Mouse (Mus musculus): ENCODE data around the gene Tmcc2.

Tmcc2 gene

DNA sequence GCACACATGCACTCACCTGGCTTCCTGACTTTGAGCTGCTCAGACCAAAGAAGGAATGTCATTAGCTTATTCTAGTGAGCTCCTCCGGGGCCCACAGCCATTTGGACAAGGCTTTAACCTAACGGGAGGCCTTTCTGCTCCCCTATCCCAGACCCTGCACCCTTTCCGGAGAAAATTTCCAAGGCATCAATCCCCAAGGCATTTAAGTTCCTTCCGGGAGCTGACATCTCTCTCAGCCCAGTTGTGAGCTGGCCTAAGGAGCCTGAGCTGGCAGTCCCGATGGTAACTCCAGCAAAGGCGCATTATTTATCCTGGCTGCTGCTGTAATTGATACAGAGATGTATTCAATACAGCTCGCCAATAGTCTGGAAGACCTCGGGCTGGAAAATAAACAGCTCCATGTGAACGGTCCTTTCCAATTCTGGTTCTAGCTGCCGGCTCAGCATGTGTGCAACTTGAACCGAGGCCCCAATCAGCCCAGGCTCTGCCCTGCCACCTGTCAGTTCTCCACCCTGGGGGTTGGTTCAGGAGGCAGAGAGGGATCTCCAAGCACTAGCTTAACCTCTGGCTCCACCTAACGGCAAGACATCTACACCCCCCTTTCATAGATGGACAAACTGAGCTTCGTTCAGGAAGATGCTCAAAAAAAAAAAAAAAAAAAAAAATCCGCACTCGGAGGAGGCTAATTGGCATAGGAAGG, 1.0 kb downstream of the Tmcc2 start:
- DNase-seq (ENCODE audit: low spot score) = no peak

DNA sequence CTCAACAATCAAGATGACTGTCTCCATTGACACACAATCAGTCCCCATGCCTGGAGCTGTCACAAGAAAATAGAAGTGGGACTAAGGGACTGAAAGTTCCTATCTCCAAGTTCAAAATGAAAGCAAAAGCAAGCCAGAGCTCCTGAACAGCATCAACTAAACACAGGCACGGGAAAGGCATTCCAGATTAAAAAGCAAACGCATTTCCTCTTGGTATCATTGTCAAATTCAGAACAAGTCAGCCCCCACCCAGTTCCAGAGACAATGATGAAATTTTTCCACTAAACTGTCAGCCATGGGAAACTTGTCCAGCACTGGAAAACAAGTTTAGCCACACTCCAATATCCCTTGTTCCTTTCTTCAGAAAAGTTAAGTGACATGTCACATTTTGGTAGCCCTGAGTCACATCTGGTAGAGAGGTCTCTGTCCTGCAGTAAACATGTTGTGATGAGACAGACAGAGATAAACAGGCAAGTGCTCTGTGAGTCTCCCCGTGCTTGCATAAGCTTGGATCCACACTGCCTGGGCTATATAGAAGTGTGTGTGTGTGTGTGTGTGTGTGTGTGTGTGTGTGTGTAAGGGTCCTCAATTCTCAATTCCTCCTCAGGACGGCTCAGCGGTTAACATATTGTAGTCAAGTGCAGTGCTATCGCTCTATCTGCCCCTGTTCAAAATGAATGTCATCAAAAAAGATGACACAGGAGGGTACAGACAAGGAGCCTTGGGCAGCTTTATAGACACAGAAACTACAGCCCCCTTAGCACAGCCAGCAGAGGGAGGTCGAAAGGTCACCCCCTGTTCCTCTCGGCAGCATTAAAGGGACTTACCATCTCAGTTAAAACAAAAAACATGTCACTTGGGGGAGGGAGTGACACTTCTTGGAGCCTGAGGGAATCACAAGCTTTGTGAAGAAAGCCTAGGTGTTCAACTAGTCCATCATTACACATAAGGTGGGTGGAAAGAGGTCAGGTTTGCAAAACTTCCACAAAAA, 2.0 kb downstream of the Tmcc2 start:
- DNase-seq (ENCODE audit: low spot score) = no peak

DNA sequence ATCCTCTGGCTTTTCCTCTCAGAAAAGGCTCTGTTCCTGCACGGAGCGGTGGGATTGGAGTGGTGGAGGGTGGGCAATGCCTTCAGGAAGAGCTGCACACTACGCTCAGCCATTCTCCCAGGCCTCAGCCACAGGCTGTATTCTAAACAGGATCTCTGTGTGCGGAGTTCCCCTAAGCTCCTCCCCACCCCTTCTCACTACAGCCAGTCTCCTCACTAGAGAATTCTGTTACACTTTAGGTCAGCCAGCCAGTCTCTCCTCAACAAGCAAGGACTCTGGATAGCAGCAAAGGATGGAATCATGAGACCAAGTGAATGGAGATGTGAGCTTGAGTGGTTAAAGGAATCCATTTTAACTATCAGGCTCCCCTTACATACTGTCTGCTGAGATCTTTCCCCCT, 3.1 kb downstream of the Tmcc2 start:
- no peak for DNase-seq (ENCODE audit: low spot score)

DNA sequence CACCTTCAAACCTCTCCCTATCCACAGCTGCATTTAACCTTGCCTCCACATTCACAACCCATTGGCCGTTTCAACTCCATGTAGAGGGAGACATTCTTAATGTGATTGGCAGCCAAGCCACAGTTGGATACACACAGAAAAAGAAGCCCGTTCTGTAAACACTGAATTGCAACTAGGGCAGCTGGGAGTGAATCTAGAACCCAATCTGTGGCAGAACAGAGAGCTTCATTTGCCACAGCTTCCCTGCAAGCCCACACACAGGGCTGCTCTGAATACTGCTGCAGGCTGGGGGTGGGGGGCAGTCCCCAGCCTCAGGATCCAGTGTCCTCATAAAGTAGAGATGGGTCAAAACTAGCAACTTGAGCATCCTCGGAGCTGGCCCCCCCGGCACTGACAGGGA, 4.8 kb downstream of the Tmcc2 start:
- no peak for DNase-seq (ENCODE audit: low spot score)

DNA sequence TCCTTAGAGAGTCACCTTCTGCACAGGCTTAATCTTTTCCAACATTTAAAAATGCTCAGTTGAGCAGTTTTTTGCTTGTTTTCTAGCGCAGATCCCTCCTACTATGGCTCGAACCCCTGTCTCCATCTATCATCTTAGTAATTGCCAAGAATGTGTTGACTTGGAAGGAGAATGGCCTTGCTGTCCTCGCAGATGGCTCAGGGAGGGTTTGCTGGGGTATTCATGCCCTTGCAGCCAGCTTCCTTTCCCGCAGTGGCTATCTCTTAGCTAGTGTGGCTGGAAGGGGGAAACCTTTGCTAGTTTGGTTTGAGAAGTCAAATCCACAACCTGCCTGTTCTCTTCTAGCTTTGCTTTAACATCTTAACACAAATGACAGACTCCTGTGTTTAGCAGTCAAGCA, 5.4 kb downstream of the Tmcc2 start:
- no peak for DNase-seq (ENCODE audit: low spot score)

DNA sequence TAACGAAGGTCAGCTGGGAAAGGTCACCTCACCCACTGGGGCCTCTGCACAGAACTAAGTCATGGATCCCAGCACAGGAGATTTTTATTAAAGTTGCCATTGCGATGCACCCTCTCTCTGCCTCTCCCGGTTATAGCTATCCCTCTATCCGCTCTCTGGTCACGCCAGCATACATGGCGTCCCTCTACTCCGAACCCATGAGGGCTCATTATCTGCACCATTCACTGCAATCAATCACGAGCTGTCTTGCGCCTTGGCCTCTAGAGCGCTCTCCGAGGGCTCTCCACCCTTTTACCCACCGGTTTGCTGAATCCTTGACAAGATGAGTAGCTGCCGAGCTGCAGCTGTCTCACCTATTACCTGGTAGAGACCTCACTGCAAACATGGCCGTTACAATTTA, 5.8 kb downstream of the Tmcc2 start:
- DNase-seq (ENCODE audit: low spot score) = no peak

DNA sequence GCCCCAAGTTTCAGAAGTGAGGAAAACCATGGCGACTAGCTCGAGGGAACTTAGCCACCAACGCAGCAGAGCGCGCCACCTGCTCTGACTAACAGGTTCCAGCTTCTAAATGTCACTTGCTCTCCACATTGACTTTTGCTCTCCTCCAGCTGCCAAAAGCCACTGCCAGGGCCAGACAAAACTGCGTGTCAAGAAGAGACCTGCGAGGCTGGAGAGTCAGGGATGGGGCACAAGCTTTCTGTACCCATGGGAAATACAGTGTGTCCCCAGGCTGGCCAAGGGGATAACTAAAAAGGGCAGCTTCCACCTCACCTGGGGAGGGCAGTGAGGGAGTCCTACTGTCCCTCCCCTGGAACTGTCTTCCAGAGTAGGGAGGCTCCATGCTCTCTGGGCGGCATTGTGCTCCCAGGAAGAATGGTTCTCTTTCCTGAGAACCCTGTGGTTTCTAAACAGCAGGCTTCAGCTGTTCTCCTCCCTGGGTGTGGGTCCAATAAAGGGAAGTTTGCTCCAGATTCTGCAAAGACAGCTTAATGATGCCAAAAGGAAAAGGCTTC, 7.0 kb downstream of the Tmcc2 start:
- DNase-seq (ENCODE audit: low spot score) = no peak

DNA sequence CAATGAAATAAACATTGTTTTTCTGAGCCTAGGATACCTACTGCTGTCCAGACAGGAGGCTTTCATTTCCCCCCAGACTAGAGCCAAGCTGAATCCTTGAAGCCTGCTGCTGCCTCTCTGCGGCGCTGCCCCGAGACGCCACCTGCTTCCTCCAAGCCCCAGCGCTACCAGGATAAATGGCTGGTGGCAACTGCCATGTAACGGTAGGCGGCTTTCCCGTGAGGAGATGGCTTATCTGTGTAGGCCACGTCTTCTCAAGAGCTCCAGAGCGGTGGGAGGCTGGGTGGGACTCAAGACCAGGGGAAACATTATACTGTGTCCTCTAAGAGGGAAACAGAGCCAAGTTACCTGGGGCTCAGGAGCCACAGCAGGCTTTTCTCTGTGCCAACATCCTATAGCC, 9.2 kb downstream of the Tmcc2 start:
- no peak for DNase-seq (ENCODE audit: low spot score)

DNA sequence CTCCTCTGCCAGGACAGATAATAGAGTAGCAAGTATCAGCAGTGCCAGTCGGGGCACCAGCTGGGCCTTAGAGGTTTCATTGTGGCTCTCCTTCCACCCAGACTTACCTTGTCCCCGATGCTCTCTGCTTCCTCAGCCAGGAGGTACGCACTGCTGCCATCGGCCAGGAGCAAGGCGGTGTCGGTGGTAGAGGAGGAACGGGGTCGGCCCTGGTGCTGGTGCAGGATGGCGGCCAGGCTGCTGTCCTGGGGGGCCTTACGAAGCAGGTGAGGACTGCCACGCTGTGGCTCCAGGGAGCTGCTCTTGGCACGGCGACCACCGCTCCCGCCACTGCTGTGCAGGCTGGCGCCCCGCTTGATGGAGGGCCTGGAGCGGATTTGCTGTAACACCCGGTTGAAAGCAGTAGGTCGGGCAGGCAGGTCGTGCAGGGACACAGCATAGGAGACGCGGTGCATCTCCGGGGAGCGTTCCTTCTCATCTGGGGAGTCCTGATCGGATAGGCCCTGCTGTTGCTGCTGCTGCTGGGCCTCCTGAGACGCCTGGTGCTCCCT, 10.5 kb downstream of the Tmcc2 start:
- no peak for DNase-seq (ENCODE audit: low spot score)

DNA sequence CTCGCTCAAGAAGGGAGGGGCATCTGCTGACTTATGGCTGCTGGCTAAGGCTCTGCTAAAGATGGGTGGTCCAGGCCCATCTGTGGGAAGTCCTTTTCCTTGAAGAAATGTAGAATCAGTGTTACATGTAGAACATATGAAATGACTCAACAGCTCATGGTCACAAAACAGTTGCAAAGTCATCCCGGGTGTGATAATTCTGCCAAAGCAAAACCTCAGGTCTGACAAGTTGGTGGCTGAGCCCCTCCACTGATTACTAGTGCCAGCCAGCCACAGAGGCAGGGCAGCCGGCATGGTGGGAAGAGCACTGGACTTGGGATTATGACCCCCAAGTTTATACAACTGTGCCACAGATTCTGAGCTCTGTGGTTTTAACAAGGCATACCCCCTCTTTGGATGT, 13.3 kb downstream of the Tmcc2 start:
- DNase-seq (ENCODE audit: low spot score) = no peak

DNA sequence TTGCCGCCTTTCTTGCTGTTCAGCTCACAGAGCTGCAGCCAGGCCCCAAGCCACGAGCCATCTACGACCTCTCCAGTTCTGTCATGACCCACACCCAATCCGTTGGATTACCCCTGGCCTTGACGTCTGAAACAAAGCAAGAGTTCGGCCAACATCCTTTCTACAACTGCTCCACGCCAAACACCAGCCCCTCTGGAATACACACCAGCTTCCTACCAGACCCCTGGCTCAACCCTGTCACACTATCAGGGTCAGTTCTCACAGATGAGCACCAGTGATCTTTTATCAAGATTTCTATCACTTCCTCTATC, 14.1 kb downstream of the Tmcc2 start:
- no peak for DNase-seq (ENCODE audit: low spot score)

DNA sequence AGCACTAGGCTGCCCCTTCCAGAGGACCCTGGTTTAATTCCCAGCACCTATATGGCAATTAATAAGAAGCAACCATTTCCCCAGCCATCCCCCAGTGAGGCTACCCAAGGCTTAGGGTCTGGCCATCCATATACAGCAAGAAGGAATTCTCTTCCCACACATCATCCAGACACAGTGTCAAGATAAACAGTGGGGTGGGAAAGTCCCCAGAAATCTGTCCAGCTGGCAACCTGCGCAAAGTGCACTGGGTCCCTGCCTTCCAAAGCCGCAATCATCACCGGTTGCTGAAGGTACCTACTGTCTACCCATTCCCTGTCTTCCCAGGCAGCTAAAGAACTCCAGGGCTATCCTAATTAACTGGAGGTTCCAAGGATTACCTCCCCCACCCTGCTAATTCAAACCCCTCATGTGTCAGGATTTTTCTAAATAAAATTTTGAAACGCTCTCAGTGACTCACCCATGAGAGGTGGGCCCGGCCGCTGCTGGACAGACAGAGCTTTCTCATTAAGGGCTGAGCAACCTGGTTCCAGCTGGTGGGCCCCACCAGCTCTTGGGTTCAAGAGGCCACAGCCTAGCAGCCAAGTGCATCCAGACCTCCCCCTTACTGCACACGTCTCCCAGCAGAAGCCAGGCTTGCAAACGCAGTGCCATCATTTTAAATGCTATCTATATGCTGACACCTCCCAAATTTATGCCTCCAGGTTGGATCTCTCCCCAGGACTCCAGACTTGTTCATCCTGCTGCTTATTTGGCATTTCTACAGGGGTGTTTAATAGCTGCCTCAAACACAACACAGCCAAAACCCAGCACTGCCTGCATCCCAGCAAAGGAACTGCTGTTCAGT, 14.6 kb downstream of the Tmcc2 start:
- no peak for DNase-seq (ENCODE audit: low spot score)

DNA sequence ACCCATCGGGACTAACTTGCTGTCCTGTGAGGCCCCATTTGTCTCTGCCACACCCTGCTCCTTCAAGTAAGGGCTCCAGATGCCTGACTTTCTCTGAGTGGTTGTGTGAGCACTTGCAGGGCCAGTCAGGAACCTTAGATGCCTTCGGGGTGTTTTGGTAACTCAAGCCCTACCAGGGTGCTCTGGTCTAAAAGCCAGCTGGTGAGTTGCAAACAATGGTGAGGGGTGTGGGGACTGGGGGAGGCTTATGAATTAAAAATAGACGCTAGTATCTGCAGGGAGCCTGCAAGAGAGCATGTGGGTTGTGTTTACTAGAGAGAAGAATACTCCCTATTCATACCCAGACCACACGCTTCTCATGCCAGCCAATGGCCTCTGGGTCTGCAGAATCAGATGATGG, 15.8 kb downstream of the Tmcc2 start:
- DNase-seq (ENCODE audit: low spot score) = no peak

DNA sequence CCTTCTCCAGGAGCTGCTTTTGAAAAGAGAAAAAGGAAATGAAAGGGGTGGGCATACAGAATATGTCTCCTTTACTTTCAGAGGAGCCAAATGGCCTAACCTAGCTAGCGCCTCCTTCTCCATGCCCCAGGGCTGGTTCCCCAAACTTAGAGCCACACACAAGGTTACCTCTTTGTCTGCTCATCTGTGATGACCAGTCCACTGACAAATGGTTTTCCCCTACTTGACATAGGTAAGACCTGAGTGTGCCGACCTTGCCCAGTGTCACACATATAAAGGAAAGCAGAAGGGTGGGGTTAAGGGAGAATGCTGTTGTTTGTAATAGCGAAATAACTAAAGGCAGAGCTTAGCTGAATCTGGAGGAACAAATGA, 16.2 kb downstream of the Tmcc2 start:
- DNase-seq (ENCODE audit: low spot score) = no peak

DNA sequence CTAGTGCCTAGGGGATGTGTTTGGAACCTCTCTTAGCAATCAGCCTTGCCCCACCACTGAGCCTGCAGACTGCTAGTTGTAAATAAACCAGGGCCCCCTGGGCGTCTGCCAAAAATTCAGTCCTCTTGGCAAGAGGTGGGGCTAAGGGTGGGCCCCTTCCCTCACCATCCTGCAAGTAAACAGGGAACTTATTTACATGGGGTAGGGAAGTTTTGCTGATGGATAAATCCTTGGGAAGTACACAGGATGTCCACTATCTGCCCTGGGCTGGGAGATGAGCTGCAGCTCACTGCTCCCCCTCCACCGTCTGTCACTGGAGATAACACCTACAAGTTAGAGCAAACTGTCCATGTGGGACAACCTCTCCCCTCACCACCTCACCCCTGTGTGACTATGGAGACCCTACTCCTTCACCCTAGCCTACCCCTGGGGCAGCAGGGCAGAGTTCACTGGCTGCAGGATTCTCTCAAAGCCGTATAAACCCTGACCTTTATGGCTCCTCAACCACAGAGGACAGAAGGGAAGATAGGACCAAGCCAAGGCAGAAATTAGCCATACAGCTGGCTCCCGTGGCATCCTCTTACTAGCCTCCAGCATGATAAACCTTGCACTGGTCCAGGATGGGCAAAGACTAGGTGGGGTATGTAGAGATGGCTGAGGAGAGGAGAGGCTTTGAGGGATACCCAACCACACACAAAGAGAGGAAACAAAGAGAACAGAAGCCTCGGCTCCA, 16.8 kb downstream of the Tmcc2 start:
- peak; percentile 53 for DNase-seq (ENCODE audit: low spot score)

DNA sequence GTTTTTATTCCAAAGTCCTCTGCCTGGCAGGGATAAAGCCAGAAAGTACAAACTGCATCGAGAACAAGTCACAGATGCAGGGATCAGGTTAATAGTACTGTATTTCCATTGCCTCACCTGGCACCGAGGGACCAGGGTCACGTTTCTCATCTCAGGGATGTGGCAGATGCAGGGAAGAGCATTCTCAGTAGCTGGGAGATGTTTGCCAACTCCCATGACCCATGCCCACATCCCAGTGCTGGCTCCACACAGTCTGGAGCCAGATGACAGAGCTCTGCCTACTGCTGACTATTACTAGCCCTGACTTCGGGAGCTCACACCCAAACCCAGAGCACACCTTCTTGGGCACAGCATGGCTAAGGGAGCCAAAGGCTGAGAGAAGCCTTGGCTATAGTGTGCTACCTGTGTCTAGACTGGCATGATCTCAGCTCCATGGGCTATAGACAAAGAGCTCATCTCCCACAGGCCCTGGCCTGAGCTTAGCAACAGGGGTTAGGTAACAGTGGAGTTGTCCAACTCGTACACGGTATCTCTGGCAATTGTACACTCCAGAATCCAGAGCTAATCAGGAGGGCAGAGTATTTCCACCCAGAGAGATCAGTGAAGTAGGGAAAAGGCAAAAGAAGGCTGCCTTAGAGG, 18.1 kb downstream of the Tmcc2 start:
- no peak for DNase-seq (ENCODE audit: low spot score)

DNA sequence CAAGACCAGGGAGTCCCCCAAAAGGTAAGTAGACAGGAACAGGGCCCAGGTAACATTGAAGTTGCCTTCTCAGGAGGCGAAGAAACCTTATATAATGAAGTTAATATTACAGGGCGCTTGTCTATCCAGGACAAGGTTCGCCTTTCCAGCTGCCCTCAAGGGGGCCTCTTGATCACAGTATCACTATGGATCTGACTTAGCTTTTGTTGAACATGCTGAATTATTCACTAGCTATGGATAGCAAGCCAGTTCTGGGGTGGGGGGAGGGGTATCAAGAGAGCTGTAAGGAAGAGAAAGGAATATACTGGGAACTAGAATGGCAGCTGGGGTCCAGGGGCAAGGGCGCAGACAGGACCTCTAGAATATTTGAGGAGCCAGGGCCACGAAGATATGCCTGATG, 18.7 kb downstream of the Tmcc2 start:
- DNase-seq (ENCODE audit: low spot score) = no peak

DNA sequence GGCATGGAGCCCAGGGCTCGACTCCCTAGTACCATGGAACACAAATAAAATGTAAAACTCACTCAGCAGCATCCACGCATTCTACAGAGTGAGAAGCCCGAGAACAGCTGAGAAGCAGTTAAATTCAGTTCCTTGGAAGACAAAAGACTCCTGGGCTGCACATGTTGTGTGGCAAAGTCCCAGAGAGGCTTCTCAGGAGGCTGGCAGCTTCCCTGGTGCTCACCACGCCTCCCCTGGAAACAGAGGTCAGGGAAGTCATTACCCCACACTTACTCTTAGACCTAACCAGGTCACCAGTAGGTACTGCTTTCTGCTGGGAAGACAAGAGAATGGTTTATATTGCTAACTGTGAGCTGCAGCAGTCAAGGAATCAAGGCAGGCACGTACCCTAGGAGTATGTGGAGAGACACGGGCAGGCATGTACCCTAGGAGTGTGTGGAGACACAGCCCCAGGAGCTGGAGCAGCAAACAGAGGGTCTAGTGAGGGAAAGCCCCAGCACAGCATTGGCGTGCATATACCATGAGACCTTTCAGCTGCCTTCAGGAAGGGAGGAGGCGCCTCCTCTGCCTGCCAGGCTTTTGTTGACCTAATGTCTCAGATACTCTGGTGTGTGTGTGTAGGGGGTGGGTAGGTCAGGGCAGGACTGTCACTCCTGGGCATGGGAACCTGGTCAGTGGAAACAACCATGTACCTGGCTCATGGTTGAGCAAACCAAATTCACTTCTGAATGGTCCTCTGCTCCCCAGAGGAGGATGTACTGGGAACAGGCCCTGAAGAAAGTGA, 19.6 kb downstream of the Tmcc2 start:
- no peak for DNase-seq (ENCODE audit: low spot score)

DNA sequence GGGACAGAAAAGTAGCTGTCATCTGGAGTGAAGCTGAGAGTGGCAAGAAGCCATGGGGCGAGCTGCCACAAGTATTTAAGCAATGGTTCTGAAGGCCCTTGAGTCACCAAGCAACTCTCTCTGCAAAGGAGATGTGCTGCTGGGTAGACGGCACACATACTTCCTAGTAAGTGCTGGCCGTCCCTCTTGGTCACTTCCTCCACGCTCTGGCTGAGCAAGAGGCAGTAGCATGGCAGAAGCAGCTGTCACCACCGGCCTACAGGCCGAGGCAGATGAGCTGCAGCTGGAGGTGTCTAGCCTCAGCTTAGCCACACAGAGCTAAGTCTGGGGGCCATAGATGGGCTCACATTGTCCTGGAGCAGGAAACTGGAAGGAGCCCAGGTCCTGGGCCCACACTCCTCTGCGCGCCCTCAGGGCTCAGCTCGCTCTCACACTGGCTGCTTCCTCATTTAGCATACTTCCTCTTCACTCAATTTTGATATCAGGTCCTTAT, 20.4 kb downstream of the Tmcc2 start:
- DNase-seq (ENCODE audit: low spot score) = no peak

Measured in ovary, postnatal 36 days (tissue).